Mouse (Mus musculus) midbrain, embryonic 12.5 days (tissue): ENCODE measurements around the gene Sult1b1. TPM values are rescaled to one million over a fixed set of nuclear protein-coding genes. Genes with fewer than 3 reads are reported as not detected.

ENCODE experiments used
- ATAC-seq: fragments of 200-750 bp; cut with Nextera tagmentation; 2 replicates; pipeline ENCODE4 v1.8.0; 2017; ENCODE audit warnings: low read depth, moderate TSS enrichment, moderate library complexity; ENCODE audit not compliant: low FRiP score
- H3K27ac ChIP-seq: fragments of 300-500 bp; sonication (generic); replicated peaks from 2 replicates; pipeline ENCODE4 v1.5.1; 2016; ENCODE audit warnings: mild to moderate bottlenecking
- H3K27me3 ChIP-seq: fragments of 300-500 bp; sonication (generic); 2 replicates; pipeline ENCODE4 v1.6.1; 2016; ENCODE audit warnings: mild to moderate bottlenecking
- H3K36me3 ChIP-seq: fragments of 300-500 bp; sonication (generic); 2 replicates; pipeline ENCODE4 v1.6.1; 2016
- H3K4me1 ChIP-seq: fragments of 300-500 bp; sonication (generic); 2 replicates; pipeline ENCODE4 v1.6.1; 2016
- H3K4me2 ChIP-seq: fragments of 300-500 bp; sonication (generic); replicated peaks from 2 replicates; pipeline ENCODE4 v1.6.1; 2016; ENCODE audit warnings: mild to moderate bottlenecking, moderate library complexity
- H3K4me3 ChIP-seq: fragments of 300-500 bp; sonication (generic); 2 replicates; pipeline ENCODE4 v1.5.1; 2016; ENCODE audit warnings: mild to moderate bottlenecking
- H3K9ac ChIP-seq: fragments of 300-500 bp; sonication (generic); replicated peaks from 2 replicates; pipeline ENCODE4 v1.6.1; 2016; ENCODE audit warnings: mild to moderate bottlenecking, moderate library complexity
- H3K9me3 ChIP-seq: fragments of 300-500 bp; sonication (generic); 2 replicates; pipeline ENCODE4 v1.6.1; 2016; ENCODE audit warnings: mild to moderate bottlenecking
- WGBS: fragments of 180-500 bp; shearing (Covaris S2); methylation state at CpG from one replicate; pipeline ENCODE4 v1.1.7; 2016; 5-methylcytosine and 5-hydroxymethylcytosine counted together
- polyA plus RNA-seq: library from polyadenylated mRNA; unstranded; fragments of >200 nt; fragmentation: Nextera tagmentation; extraction: Ambion mirVana; gene quantifications from 2 replicates; pipeline ENCODE4 v1.2.1, GENCODE M21; 2016

Gene Sult1b1
- not detected in 2 replicates for polyA plus RNA-seq

- H3K27ac ChIP-seq, result no peak within 1 kb of the TSS
- no peak within 1 kb of the TSS for H3K9ac ChIP-seq
- no peaks in the 10 kb centered on the region for H3K27me3 ChIP-seq
- ATAC-seq, result no peak
- no peaks in the 10 kb centered on the region for H3K4me1 ChIP-seq
- 91% methylated on average over 2 of the region's 2 CpGs for WGBS
- no peaks in the 10 kb centered on the region for H3K36me3 ChIP-seq
- H3K4me2 ChIP-seq, result no peak within 1 kb of the TSS
- H3K9me3 ChIP-seq, result no peaks in the 10 kb centered on the region
- H3K4me3 ChIP-seq, result no peak within 1 kb of the TSS
Observed at GRCm38 (mm10) chr5:87538111-87538510, at the start of gene Sult1b1. Gene Sult1b1 (minus strand): TSS chr5:87538195.

- H3K9ac ChIP-seq, result no peak overlapping the region
- H3K4me2 ChIP-seq, result no peak overlapping the region
- H3K9me3 ChIP-seq, result no peaks in the 10 kb centered on the region
- no peaks in the 10 kb centered on the region for H3K36me3 ChIP-seq
- no peak overlapping the region for H3K27ac ChIP-seq
- 86% methylated on average over 1 of the region's 1 CpGs for WGBS
- no peaks in the 10 kb centered on the region for H3K4me1 ChIP-seq
- no peak overlapping the region for H3K4me3 ChIP-seq
- no peak for ATAC-seq
- H3K27me3 ChIP-seq, result no peaks in the 10 kb centered on the region
Observed at GRCm38 (mm10) chr5:87580389-87580788, 42.4 kb upstream of the Sult1b1 start.

- no peaks in the 10 kb centered on the region for H3K36me3 ChIP-seq
- H3K4me1 ChIP-seq, result no peaks in the 10 kb centered on the region
- H3K27ac ChIP-seq, result no peak overlapping the region
- H3K4me3 ChIP-seq, result no peak overlapping the region
- no peak overlapping the region for H3K9ac ChIP-seq
- H3K4me2 ChIP-seq, result no peak overlapping the region
- H3K9me3 ChIP-seq, result no peaks in the 10 kb centered on the region
- 72% methylated on average over 1 of the region's 1 CpGs for WGBS
- H3K27me3 ChIP-seq, result no peaks in the 10 kb centered on the region
- ATAC-seq, result no peak
Observed at GRCm38 (mm10) chr5:87574174-87574573, 36.2 kb upstream of the Sult1b1 start.

GRCm38 (mm10) chr5:87573490-87573889, 35.5 kb upstream of the Sult1b1 start:
- no peak overlapping the region for H3K4me2 ChIP-seq
- H3K4me1 ChIP-seq, result no peaks in the 10 kb centered on the region
- WGBS, result 68% methylated on average over 5 of the region's 5 CpGs
- H3K4me3 ChIP-seq, result no peak overlapping the region
- ATAC-seq, result no peak
- H3K27ac ChIP-seq, result no peak overlapping the region
- no peaks in the 10 kb centered on the region for H3K27me3 ChIP-seq
- no peaks in the 10 kb centered on the region for H3K36me3 ChIP-seq
- H3K9ac ChIP-seq, result no peak overlapping the region
- no peaks in the 10 kb centered on the region for H3K9me3 ChIP-seq

- no peak overlapping the region for H3K4me2 ChIP-seq
- WGBS, result 82% methylated on average over 6 of the region's 6 CpGs
Observed at GRCm38 (mm10) chr5:87572781-87573180, 34.8 kb upstream of the Sult1b1 start.

GRCm38 (mm10) chr5:87568845-87569244, 30.9 kb upstream of the Sult1b1 start, which contains the start of gene Sult1d1:
Gene Sult1d1 (minus strand): TSS chr5:87569027.
- no peak for ATAC-seq
- no peaks in the 10 kb centered on the region for H3K27me3 ChIP-seq
- H3K4me1 ChIP-seq, result no peaks in the 10 kb centered on the region
- 86% methylated on average over 5 of the region's 5 CpGs for WGBS
- H3K9me3 ChIP-seq, result no peaks in the 10 kb centered on the region
- H3K36me3 ChIP-seq, result no peaks in the 10 kb centered on the region
- no peak within 1 kb of the TSS for H3K27ac ChIP-seq
- H3K4me2 ChIP-seq, result no peak within 1 kb of the TSS
- no peak within 1 kb of the TSS for H3K4me3 ChIP-seq
- no peak within 1 kb of the TSS for H3K9ac ChIP-seq

More at GRCm38 (mm10) chr5:87572781-87573180, 34.8 kb upstream of the Sult1b1 start:
- no peaks in the 10 kb centered on the region for H3K4me1 ChIP-seq
- H3K36me3 ChIP-seq, result no peaks in the 10 kb centered on the region
- H3K27ac ChIP-seq, result no peak overlapping the region
- no peaks in the 10 kb centered on the region for H3K9me3 ChIP-seq
- no peak overlapping the region for H3K9ac ChIP-seq
- H3K27me3 ChIP-seq, result no peaks in the 10 kb centered on the region
- no peak overlapping the region for H3K4me3 ChIP-seq
- no peak for ATAC-seq

GRCm38 (mm10) chr5:87567306-87567705, 29.3 kb upstream of the Sult1b1 start:
- H3K27ac ChIP-seq, result no peak overlapping the region
- H3K4me2 ChIP-seq, result no peak overlapping the region
- H3K27me3 ChIP-seq, result no peaks in the 10 kb centered on the region
- no peak overlapping the region for H3K4me3 ChIP-seq
- no peak for ATAC-seq
- no peaks in the 10 kb centered on the region for H3K36me3 ChIP-seq
- no peak overlapping the region for H3K9ac ChIP-seq
- no peaks in the 10 kb centered on the region for H3K4me1 ChIP-seq
- WGBS, result 76% methylated on average over 1 of the region's 1 CpGs
- no peaks in the 10 kb centered on the region for H3K9me3 ChIP-seq

- H3K9me3 ChIP-seq, result no peaks in the 10 kb centered on the region
- H3K27ac ChIP-seq, result no peak overlapping the region
- no peaks in the 10 kb centered on the region for H3K4me1 ChIP-seq
- no peak for ATAC-seq
- H3K4me3 ChIP-seq, result no peak overlapping the region
- H3K4me2 ChIP-seq, result no peak overlapping the region
- H3K9ac ChIP-seq, result no peak overlapping the region
- H3K27me3 ChIP-seq, result no peaks in the 10 kb centered on the region
- no peaks in the 10 kb centered on the region for H3K36me3 ChIP-seq
Observed at GRCm38 (mm10) chr5:87562966-87563365, 25.0 kb upstream of the Sult1b1 start.

- no peak overlapping the region for H3K27ac ChIP-seq
- WGBS, result 84% methylated on average over 4 of the region's 4 CpGs
- H3K9ac ChIP-seq, result no peak overlapping the region
- ATAC-seq, result no peak
- H3K4me3 ChIP-seq, result no peak overlapping the region
- no peaks in the 10 kb centered on the region for H3K36me3 ChIP-seq
- H3K4me1 ChIP-seq, result no peaks in the 10 kb centered on the region
- H3K9me3 ChIP-seq, result no peaks in the 10 kb centered on the region
- no peaks in the 10 kb centered on the region for H3K27me3 ChIP-seq
- H3K4me2 ChIP-seq, result no peak overlapping the region
Observed at GRCm38 (mm10) chr5:87562526-87562925, 24.5 kb upstream of the Sult1b1 start.

- no peak overlapping the region for H3K27ac ChIP-seq
- WGBS, result 85% methylated on average over 5 of the region's 5 CpGs
- no peak overlapping the region for H3K4me2 ChIP-seq
- no peak for ATAC-seq
- no peaks in the 10 kb centered on the region for H3K36me3 ChIP-seq
- no peaks in the 10 kb centered on the region for H3K9me3 ChIP-seq
- no peaks in the 10 kb centered on the region for H3K27me3 ChIP-seq
- no peak overlapping the region for H3K4me3 ChIP-seq
- no peak overlapping the region for H3K9ac ChIP-seq
- no peaks in the 10 kb centered on the region for H3K4me1 ChIP-seq
Observed at GRCm38 (mm10) chr5:87560145-87560544, 22.1 kb upstream of the Sult1b1 start.

- no peak for ATAC-seq
- 33% methylated on average over 1 of the region's 1 CpGs for WGBS
- no peak overlapping the region for H3K4me2 ChIP-seq
- H3K27me3 ChIP-seq, result no peaks in the 10 kb centered on the region
- H3K27ac ChIP-seq, result no peak overlapping the region
- H3K9ac ChIP-seq, result no peak overlapping the region
- H3K36me3 ChIP-seq, result no peaks in the 10 kb centered on the region
- no peak overlapping the region for H3K4me3 ChIP-seq
- no peaks in the 10 kb centered on the region for H3K9me3 ChIP-seq
- H3K4me1 ChIP-seq, result no peaks in the 10 kb centered on the region
Observed at GRCm38 (mm10) chr5:87550935-87551334, 12.9 kb upstream of the Sult1b1 start.

- WGBS, result 56% methylated on average over 4 of the region's 4 CpGs
- no peaks in the 10 kb centered on the region for H3K9me3 ChIP-seq
- no peaks in the 10 kb centered on the region for H3K27me3 ChIP-seq
- H3K4me1 ChIP-seq, result no peaks in the 10 kb centered on the region
- no peaks in the 10 kb centered on the region for H3K36me3 ChIP-seq
- H3K27ac ChIP-seq, result no peak overlapping the region
- no peak overlapping the region for H3K4me3 ChIP-seq
- H3K4me2 ChIP-seq, result no peak overlapping the region
- H3K9ac ChIP-seq, result no peak overlapping the region
- no peak for ATAC-seq
Observed at GRCm38 (mm10) chr5:87535994-87536644, 1.9 kb downstream of the Sult1b1 start.

GRCm38 (mm10) chr5:87532288-87532687, 5.7 kb downstream of the Sult1b1 start:
- no peak overlapping the region for H3K4me3 ChIP-seq
- no peaks in the 10 kb centered on the region for H3K4me1 ChIP-seq
- ATAC-seq, result no peak
- H3K27ac ChIP-seq, result no peak overlapping the region
- H3K36me3 ChIP-seq, result no peaks in the 10 kb centered on the region
- H3K4me2 ChIP-seq, result no peak overlapping the region
- H3K27me3 ChIP-seq, result no peaks in the 10 kb centered on the region
- H3K9ac ChIP-seq, result no peak overlapping the region
- WGBS, result 79% methylated on average over 2 of the region's 2 CpGs
- no peaks in the 10 kb centered on the region for H3K9me3 ChIP-seq
